Mouse (Mus musculus) megakaryocyte, embryonic 14.5 days (primary cell): ENCODE data around the gene Os9.

Source experiments
- FLI1 ChIP-seq: IDR thresholded peaks from 2 replicates; pipeline ENCODE4 v1.6.1; 2012; ENCODE audit warnings: low read length, inconsistent platforms, mixed read lengths
- GATA1 ChIP-seq: IDR thresholded peaks from 3 replicates; pipeline ENCODE4 v1.6.1; 2012; ENCODE audit warnings: mixed read lengths, low read length, inconsistent platforms, borderline replicate concordance

DNA sequence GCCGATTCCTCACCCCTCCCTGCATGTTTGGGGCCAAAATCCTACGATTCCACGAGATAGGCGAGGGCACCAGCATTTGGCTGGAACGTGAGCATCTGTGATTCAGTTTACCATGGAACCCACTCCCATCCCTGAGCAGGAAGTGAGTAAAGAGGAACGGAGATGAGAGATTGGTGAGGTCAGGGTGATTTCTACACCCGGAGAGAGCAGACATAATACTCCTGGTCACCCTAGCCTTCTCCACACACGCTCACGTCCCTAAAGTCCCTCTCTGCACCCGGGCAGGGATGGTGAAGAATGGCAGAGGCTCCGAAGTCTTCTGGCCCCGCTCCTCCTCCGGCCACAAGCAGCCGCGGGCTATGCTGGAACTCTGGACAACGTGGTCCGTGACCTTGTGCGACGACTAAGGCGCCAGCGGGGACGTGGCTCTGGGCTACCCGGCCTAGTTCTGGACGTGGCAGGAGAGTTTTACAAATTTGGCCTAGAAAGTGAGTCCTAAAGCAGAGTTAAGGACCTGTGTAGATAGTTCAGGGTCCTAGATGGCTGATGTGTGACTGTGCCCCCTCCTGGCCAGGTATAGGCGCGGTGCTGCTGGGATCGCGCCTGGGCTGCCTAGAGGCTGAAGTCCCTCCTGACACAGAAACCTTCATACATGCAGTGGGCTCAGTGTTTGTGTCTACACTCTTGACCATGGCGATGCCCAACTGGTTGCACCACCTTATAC is 71.4 kb downstream of the Os9 start:
- TF ChIP-seq GATA1 = no peak
- no peak for TF ChIP-seq FLI1
